Comparison of ENCODE assay signal across 19 mouse cellular contexts in genomic region chr2:172911157-172911556, GRCm38 (mm10). TPM values are rescaled to one million over a fixed set of nuclear protein-coding genes. Genes with fewer than 3 reads are reported as not detected.
DNase-seq lines count a peak whose midpoint lies in the region; ATAC-seq lines count a peak whose summit lies in the region.
"Had no signal": no experiment of that assay in that cellular context is flagged by ENCODE, and none has a peak within 500 bp of the region (broad histone marks: within the 10 kb centered on the region; RNA-seq: fewer than 3 reads in every experiment).

No protein-coding gene starts in this region.

- H3K27ac ChIP-seq in forebrain, embryonic 10.5 days, result peak overlapping the region; percentile 40; the same call in 1 of the 2 replicates
- no peak overlapping the region for H3K27ac ChIP-seq in forebrain, embryonic 15.5 days (replicated peaks)
- H3K27ac ChIP-seq: heart, adult 2 months; lung, embryonic 15.5 days; neural tube, embryonic 13.5 days; stomach, postnatal 0 days had no signal

- no peak overlapping the region for H3K9ac ChIP-seq in forebrain, embryonic 15.5 days (replicated peaks)
- H3K9ac ChIP-seq: lung, embryonic 15.5 days; neural tube, embryonic 13.5 days had no signal

- peaks cover 21% of the 10 kb centered on the region for H3K36me3 ChIP-seq in forebrain, embryonic 10.5 days (replicated peaks)
- H3K36me3 ChIP-seq in forebrain, embryonic 15.5 days, result no peaks in the 10 kb centered on the region
- H3K36me3 ChIP-seq: lung, embryonic 15.5 days; neural tube, embryonic 13.5 days had no signal

- no peak for ATAC-seq in forebrain, embryonic 15.5 days (replicated peaks)
- ATAC-seq: Patski had no signal

- no peaks in the 10 kb centered on the region for H3K27me3 ChIP-seq in forebrain, embryonic 10.5 days (ENCODE audit: poor library complexity, severe bottlenecking)
- H3K27me3 ChIP-seq in forebrain, embryonic 15.5 days, result no peaks in the 10 kb centered on the region
- H3K27me3 ChIP-seq: lung, embryonic 15.5 days; neural tube, embryonic 13.5 days; Patski had no signal

- H3K4me1 ChIP-seq in forebrain, embryonic 10.5 days, result peaks cover 64% of the 10 kb centered on the region
- no peaks in the 10 kb centered on the region for H3K4me1 ChIP-seq in forebrain, embryonic 15.5 days

- intact Hi-C loops in heart, postnatal 25 days (cut with DNase I), result no loop called here
- intact Hi-C loops in left cerebral cortex, postnatal 36 days (cut with DNase I), result no loop called here

- no peak overlapping the region for H3K4me3 ChIP-seq in forebrain, embryonic 10.5 days
- H3K4me3 ChIP-seq in forebrain, embryonic 15.5 days, result no peak overlapping the region
- H3K4me3 ChIP-seq: erythroblast, embryonic 14.5 days; heart, adult 2 months; lung, embryonic 15.5 days; neural tube, embryonic 13.5 days had no signal

- no peaks in the 10 kb centered on the region for H3K9me3 ChIP-seq in forebrain, embryonic 10.5 days
- H3K9me3 ChIP-seq in forebrain, embryonic 15.5 days, result no peaks in the 10 kb centered on the region
- H3K9me3 ChIP-seq: lung, embryonic 15.5 days; neural tube, embryonic 13.5 days had no signal

- no peak for DNase-seq in forebrain, embryonic 10.5 days (ENCODE audit: extremely low spot score, low spot score)
- DNase-seq in adrenal gland, adult 2 months, result peak; percentile 92
- DNase-seq in heart, adult 9 months (ENCODE audit: low spot score in 2 of 2), result peak; percentile 6 to 9
- peak; percentile 16 for DNase-seq in heart, postnatal 25 days (ENCODE audit: low spot score)
- DNase-seq in left cerebral cortex, postnatal 36 days (ENCODE audit: low spot score in 2 of 2), result no peak
- no peak for DNase-seq in spleen, adult 12 weeks (ENCODE audit: low spot score)
- DNase-seq in urinary bladder, adult 18-20 months (ENCODE audit: low spot score in 2 of 2), result no peak
- DNase-seq: kidney, adult 11 months; kidney, postnatal 36 days; layer of hippocampus, postnatal 36 days; thymus, postnatal 36 days had no signal

- 77% methylated on average over 6 of the region's 6 CpGs for WGBS in forebrain, embryonic 10.5 days
- 72% methylated on average over 6 of the region's 6 CpGs for WGBS in forebrain, embryonic 15.5 days

- H3K4me2 ChIP-seq in forebrain, embryonic 15.5 days (replicated peaks), result no peak overlapping the region
- H3K4me2 ChIP-seq: lung, embryonic 15.5 days; neural tube, embryonic 13.5 days had no signal

RNA-seq across cellular contexts. Expression of gene Bmp7, which starts 29.0 kb away (rescaled TPM):
- polyA plus RNA-seq in forebrain, embryonic 10.5 days (2016; fragmentation: Nextera tagmentation; extraction: Ambion mirVana), result 21.2 and 21.4 TPM in 2 replicates
- polyA plus RNA-seq in forebrain, embryonic 15.5 days (2015; fragmentation: Nextera tagmentation; extraction: Ambion mirVana), result 8.4 and 9.5 TPM in 2 replicates
- total RNA-seq in adrenal gland, adult 2 months (2021), result 10 to 100 TPM; 28.9 to 75.7 TPM
- 90.8 and 96.8 TPM in 2 replicates for polyA plus RNA-seq in adrenal gland, adult 2 months (2012; rRNA removed)
- 1 to 10 TPM in 1 of 2 experiments, under 1 TPM in 1; 0.83 to 1.6 TPM for total RNA-seq in heart, postnatal 25 days (2021)
- total RNA-seq in left cerebral cortex, postnatal 36 days (2021), result 10 to 100 TPM in 1 of 2 experiments, 1 to 10 TPM in 1; 9.4 to 12.7 TPM
- total RNA-seq: megakaryocyte progenitor cell, adult 5-6 weeks had no signal
- polyA plus RNA-seq: erythroblast, embryonic 14.5 days had no signal

Comparison
In these comparisons a context has a peak if more than half of its experiments do, and no peak if none do; other contexts are left out.
1. DNase-seq: peak in adrenal gland, adult 2 months (single experiment), heart, adult 9 months (2 of 2) and heart, postnatal 25 days (single experiment); none in forebrain, embryonic 10.5 days (single experiment), left cerebral cortex, postnatal 36 days (0 of 2), spleen, adult 12 weeks (single experiment) and urinary bladder, adult 18-20 months (0 of 2).
2. RNA of gene Bmp7, which starts 29.0 kb away (total RNA-seq): 28.9 to 75.7 TPM in adrenal gland, adult 2 months and 9.4 to 12.7 TPM in left cerebral cortex, postnatal 36 days; 0.83 to 1.6 TPM in heart, postnatal 25 days; every median in the first group is over 4 times any median in the second.